Mouse (Mus musculus) cerebellum, postnatal 10 days (tissue): ENCODE measurements at regions not wholly inside any gene's neighbourhood (a gene's known extent, or its start where the extent isn't known, plus 50 kb on each side); places are given as distances from the start of the nearest gene placed in this dataset.

Source experiments
- DNase-seq, 2 experiments: peaks; one replicate each; pipeline ENCODE4 v3.0.0; 2021; ENCODE audit warnings: mixed read lengths in 2 of 2

GRCm38 (mm10) chr4:62755237-62755900 lies 195.7 kb downstream of the Rgs3 start:
- peak; percentile 72 to 84 for DNase-seq

- no peak for DNase-seq
Measured at GRCm38 (mm10) chr4:62756721-62757206, 197.1 kb downstream of the Rgs3 start.

- peak; percentile 41 to 53 for DNase-seq
Measured at GRCm38 (mm10) chr4:62760748-62761604, 201.3 kb downstream of the Rgs3 start.

- DNase-seq: peak; percentile 95 to 98
Measured at GRCm38 (mm10) chr4:62761672-62762071, 202.0 kb downstream of the Rgs3 start.

GRCm38 (mm10) chr4:62763990-62764389 lies 201.4 kb upstream of the Zfp618 start:
- peak; percentile 94 to 95 for DNase-seq

- no peak for DNase-seq
Measured at GRCm38 (mm10) chr4:62769469-62770234, 195.7 kb upstream of the Zfp618 start.

- DNase-seq: no peak
Measured at GRCm38 (mm10) chr4:62775005-62775609, 190.3 kb upstream of the Zfp618 start.

GRCm38 (mm10) chr4:62776881-62777280 lies 188.5 kb upstream of the Zfp618 start:
- no peak for DNase-seq

GRCm38 (mm10) chr4:62777436-62777835 lies 187.9 kb upstream of the Zfp618 start:
- no peak for DNase-seq

GRCm38 (mm10) chr4:62778621-62779020 lies 186.8 kb upstream of the Zfp618 start:
- no peak for DNase-seq

- peak; percentile 97 to 99 for DNase-seq
Measured at GRCm38 (mm10) chr4:62780409-62780808, 185.0 kb upstream of the Zfp618 start.

- peak; percentile 38 to 53 for DNase-seq
Measured at GRCm38 (mm10) chr4:62780837-62781236, 184.5 kb upstream of the Zfp618 start.

GRCm38 (mm10) chr4:62781309-62781800 lies 184.0 kb upstream of the Zfp618 start:
- no peak for DNase-seq

GRCm38 (mm10) chr4:62785711-62786110 lies 179.7 kb upstream of the Zfp618 start:
- DNase-seq: peak; percentile 73 to 77

GRCm38 (mm10) chr4:62789696-62790095 lies 175.7 kb upstream of the Zfp618 start:
- DNase-seq: no peak

GRCm38 (mm10) chr4:62793582-62793981 lies 171.8 kb upstream of the Zfp618 start:
- no peak for DNase-seq

- DNase-seq: no peak
Measured at GRCm38 (mm10) chr4:62795538-62795937, 169.8 kb upstream of the Zfp618 start.

- DNase-seq: no peak
Measured at GRCm38 (mm10) chr4:62799923-62800322, 165.4 kb upstream of the Zfp618 start.

GRCm38 (mm10) chr4:62805841-62806240 lies 159.5 kb upstream of the Zfp618 start:
- no peak for DNase-seq

GRCm38 (mm10) chr4:62806786-62807185 lies 158.6 kb upstream of the Zfp618 start:
- DNase-seq: no peak

GRCm38 (mm10) chr4:62807926-62808552 lies 157.3 kb upstream of the Zfp618 start:
- no peak for DNase-seq

GRCm38 (mm10) chr4:62808553-62808950 lies 156.8 kb upstream of the Zfp618 start:
- DNase-seq: no peak
